Mouse (Mus musculus): ENCODE results near the gene Slc25a44.
"Not testable (repeated sequence)": the region's sequence is repeated elsewhere in the genome, so short reads cannot be mapped to it uniquely, and the experiment has no call there.

Gene Slc25a44

DNA sequence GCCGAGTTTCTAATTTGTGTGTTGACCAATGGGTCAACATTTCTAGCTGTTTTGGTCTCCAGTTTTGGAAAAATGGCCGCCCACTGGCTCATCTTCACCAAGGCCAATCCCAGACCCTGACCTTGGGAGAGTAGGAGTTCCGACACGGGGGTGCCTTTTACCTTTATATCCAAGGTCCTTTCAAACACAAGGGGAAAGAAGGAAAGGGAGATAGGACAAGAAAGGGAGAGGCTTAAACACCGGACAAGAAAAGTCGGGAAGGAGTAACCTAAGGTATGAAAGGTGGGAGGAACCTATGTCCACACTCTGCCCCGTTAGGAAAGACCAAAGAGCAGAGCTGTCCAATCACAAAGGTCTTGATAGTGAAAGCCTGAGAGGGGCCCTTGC is 14.3 kb downstream of the Slc25a44 start:
- no peak for DNase-seq

DNA sequence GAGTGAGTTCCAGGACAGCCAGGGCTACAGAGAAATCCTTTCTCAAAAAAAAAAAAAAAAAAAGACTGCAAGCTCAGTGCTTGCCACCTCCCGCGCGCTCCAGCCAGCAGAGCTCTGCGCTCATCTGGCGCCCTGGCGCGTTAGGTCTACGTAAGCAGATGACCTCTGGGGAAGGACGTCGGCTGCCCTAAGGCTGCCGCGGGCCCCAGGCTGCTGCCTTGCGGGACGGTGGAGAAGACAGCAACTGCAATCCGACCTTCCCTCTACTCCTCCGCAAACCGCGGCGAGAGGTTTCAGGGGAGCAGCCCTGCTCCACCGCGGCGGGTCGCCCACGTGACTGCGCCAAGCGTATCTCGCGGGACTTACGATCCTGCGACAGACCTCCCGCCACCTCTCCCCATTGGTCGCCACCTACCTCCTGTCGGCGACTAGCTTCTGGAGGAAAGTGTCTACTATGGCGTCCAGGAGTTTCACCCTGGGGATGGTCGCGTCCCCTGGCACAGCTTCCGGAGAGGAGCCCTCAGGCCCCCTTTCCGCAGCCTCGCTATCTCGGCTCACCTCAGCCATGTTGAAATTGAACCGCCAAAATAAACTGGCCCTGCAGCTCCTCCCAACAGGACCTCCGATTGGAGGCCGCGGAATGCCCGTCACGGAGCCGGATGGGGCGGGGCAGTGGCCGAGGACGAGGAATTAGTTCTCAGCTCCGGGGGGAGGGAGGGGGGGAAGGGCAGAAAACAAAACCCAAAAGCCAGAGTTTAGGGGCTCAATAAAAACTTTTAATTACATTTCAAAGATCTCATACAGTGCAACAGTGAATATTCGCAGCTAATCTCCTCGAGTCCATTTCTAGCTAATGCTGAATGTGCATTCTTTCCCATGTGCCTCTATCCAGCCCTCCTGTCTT is 14.9 kb downstream of the Slc25a44 start, which contains the start of gene Pmf1:
TSS of gene Pmf1 (minus strand) at position 591 of the 904 bp plus-strand sequence.
- peak; percentile 95 for DNase-seq

DNA sequence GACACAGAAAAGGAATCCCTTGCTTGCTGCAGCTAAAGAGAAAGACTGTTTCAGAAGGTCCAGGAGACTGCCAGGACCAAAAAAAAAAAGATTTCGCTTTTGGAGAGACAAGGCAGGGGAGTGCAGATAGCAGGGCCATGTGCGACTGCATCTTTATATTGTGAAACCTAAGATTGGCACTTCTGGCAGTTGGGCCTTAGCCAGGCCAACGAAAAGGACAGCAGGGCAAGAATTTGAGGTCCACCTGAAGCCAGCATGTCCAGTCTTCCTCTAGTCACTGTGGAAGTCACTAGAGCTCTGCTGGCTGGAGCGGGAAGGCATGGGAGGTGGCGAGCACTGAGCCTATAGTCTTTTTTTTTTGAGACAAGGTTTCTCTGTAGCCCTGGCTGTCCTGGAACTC is 16.0 kb downstream of the Slc25a44 start:
- DNase-seq, result no peak

GRCm38 (mm10) chr3:88407529-88407928 is 17.4 kb downstream of the Slc25a44 start:
- DNase-seq, result no peak

GRCm38 (mm10) chr3:88407090-88407489 is 17.8 kb downstream of the Slc25a44 start:
- peak; percentile 67 for DNase-seq

GRCm38 (mm10) chr3:88403522-88404230 is 21.3 kb downstream of the Slc25a44 start:
- DNase-seq, result no peak

DNA sequence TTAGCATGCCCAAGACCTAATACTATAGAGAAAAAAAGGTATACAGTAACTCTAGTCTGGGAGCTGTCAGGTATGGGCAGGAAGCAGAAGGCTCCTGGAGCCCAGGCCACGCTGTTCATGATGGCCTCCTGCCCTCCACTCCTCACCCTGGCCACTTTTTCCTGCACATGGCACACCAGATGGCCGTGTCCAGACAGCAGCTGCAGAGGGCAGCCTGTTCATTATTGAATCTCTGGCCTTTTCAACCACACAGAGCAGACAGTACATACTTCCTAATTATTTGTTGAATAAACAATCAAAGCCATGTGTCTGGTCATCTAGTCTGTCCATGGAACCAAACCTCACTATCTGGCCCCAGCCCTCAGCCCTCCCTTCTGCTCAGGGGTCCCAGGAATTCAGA is 26.3 kb downstream of the Slc25a44 start:
- DNase-seq, result no peak

DNA sequence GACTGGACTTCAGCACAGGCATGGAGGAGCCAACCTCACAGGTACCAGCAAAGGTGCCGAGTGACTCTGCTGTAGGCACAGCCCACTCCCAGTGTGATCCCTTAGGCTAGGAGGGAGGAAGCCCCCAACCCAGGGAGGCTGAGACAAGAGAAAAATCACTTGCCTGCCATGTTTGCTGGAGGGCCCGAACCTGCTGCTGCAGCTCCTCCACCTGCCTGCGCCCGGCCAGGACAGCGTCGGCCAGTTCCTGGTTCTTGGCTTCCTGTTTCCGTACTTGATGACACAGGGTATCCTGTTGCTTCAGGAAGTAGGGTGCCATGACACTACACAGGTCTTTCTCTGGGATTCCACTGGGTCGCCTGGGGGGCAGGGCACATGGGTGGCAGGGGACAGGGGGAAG is 29.2 kb downstream of the Slc25a44 start:
- no peak for DNase-seq

DNA sequence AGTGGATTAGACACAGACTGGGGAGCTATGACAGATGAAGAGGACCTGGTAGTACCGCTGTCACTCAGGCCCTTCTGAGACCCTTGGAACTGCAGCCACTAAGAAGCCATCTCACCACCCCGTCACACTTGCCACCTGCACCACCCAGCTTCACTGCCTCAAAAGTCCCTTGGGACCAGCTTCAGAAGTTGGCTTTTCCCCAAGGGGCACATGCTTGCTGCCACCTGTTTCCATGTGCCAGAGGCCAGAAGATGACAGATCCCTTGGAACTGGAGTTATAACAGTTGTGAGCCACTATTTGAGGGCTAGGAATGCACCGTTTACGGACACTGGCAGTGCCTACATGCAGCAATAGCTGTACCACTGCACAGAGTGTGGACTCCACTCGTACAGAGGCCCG is 29.7 kb downstream of the Slc25a44 start:
- no peak for DNase-seq

DNA sequence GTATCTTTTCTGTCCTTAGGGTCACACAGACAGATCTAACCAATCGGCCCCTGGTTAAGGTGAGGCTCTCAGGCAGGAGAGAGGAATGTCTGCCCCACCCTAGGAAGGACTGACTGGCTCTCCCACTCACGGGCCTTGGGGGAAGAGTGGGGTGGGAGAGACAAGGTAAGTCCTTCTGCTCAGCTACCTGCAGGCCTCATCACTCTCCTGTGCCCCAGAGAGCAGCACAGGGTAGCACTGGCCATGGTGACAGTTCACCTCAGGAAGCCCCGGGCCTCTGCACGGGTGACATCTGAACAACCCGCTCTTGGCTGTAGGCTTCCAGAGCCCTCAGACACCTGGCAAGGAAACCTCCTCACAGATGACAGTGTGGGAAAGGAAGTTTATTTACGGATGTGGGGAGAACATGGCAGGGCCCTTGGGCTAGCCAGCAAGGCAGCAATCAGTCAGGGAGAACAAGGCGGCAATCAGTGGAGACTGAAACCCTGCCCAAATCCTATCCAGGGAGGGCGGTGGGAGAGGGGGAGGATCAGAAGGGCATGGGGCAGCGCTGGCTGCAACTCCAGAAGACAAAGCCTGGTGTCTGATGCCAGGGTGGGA is 31.1 kb downstream of the Slc25a44 start:
- DNase-seq, result no peak

GRCm38 (mm10) chr3:88384364-88384763 is 40.6 kb downstream of the Slc25a44 start, which contains the start of gene Bglap:
Gene Bglap (minus strand): TSS chr3:88384464.
- DNase-seq, result no peak

DNA sequence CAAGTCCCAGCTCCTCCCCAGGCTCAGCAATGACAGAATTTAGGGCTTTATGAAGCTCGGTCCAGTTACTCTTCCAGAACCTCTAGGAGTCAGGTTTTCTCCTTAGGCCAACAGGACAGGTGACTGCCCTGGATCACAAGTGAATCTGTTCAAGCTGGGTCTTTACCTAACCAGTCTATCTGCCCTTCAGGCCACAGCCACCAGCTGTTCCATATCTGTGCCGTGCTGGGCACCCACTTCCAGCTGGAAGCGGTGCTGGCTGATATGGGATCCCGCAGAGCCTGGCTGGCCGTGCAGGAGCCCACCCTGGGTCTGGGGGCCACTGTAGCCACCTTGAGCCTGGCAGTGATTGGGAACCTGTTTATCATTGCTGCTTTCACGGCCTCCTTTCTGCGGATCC is 42.6 kb downstream of the Slc25a44 start:
- not testable (repeated sequence) for DNase-seq

- not testable (repeated sequence) for DNase-seq
These were observed 43.3 kb downstream of the Slc25a44 start for GRCm38 (mm10) chr3:88381389-88382315.

DNA sequence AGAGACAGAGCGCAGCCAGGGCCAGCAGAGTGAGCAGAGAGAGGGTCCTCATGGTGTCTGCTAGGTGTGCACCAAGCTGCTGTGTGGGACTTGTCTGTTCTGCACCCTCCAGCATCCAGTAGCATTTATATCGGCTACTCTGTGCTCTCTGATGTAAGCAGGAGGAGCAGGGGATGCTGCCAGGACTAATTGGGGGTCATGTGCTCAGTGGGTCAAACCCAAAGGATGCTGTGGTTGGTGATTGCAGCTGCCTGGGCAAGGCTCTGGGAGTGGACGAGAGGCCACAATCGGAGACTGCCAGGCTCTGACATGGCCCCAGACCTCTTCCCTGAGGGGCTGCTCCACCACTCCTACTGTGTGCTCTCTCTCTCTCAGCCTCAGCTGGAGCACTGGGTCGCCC is 46.3 kb downstream of the Slc25a44 start, which contains the start of gene Bglap2:
TSS of gene Bglap2 (minus strand) at position 101 of the 400 bp plus-strand sequence.
- DNase-seq, result not testable (repeated sequence)

GRCm38 (mm10) chr3:88376644-88377043 is 48.3 kb downstream of the Slc25a44 start:
- DNase-seq, result not testable (repeated sequence)

DNA sequence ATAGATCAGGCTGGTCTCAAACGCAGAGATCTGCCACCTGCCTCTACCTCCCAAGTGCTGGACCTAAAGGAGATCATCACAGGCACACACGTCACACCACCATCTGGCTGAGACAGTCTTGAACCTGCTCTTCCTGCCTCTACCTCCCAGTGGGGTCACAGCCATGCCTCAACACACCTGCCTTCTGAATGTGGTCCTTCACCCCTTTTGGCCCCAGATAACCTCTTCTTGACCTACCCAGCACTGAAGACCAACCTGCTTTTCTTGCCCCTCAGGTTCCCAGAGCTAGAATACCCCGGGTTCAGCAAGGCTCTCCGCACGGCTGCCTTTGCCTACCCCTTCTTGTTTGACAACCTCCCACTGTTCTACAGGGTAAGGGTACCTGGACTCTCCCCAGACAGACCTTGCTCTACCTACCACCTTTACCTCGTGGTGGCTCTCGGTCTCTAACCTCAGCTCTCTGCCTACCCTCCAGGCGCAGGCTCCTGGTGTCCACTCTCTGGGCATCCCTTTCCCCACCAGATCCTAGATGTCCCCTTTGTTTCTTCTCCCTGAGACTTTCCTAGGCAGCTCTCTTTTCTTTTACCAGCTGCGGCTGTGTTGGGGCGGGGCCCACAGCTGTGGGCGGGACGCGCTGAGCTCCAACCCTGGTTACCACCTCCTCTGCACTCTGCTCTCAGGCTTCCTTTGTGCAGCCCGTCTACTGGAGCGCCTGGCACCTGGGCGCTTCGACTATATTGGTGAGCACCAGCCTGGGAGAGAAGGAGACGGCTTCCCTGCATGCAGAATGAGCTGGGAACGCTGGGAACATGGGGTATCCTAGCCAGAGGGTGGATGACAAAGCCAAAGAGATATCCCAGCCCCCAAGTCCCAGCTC is 49.0 kb downstream of the Slc25a44 start:
- DNase-seq, result not testable (repeated sequence)

DNA sequence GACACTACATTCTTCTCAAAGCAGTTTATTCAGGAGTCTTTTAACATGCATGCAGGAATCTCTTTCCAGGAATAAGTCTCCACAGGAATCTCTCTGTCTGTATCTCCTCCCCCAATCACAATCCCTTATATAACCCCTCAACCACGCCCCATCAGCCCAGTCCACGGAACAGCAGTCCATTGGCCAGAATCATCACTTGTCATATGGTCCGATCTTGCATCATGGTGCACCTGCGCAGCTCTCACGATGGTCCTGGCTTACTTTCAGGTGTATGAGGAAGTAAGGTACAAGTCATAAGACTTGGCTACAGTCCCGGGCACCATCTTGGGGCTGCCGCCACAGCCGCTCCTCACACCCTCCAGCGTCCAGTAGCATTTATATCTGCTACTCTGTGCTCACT is 52.3 kb downstream of the Slc25a44 start, which contains the start of gene Bglap3:
TSS of gene Bglap3 (minus strand) at position 101 of the 400 bp plus-strand sequence.
- DNase-seq, result not testable (repeated sequence)

DNA sequence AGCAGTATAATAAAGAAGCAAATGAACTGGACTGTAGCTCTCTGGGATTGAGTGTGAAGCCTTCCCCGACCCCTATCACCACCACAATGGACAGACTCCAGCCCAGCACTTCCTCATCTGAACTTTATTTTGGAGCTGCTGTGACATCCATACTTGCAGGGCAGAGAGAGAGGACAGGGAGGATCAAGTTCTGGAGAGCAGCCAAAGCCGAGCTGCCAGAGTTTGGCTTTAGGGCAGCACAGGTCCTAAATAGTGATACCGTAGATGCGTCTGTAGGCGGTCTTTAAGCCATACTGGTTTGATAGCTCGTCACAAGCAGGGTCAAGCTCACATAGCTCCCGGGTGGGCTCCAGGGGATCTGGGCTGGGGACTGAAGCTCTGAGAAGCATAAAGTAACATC is 56.4 kb downstream of the Slc25a44 start:
- not testable (repeated sequence) for DNase-seq

- not testable (repeated sequence) for DNase-seq
These were observed 57.4 kb downstream of the Slc25a44 start for GRCm38 (mm10) chr3:88367517-88367916.

GRCm38 (mm10) chr3:88366830-88367428 is 58.0 kb downstream of the Slc25a44 start:
- DNase-seq, result peak; percentile 36

Data from kidney, adult 18-20 months (tissue).